21 mouse cellular contexts compared by ENCODE assay signal in the genomic region with DNA sequence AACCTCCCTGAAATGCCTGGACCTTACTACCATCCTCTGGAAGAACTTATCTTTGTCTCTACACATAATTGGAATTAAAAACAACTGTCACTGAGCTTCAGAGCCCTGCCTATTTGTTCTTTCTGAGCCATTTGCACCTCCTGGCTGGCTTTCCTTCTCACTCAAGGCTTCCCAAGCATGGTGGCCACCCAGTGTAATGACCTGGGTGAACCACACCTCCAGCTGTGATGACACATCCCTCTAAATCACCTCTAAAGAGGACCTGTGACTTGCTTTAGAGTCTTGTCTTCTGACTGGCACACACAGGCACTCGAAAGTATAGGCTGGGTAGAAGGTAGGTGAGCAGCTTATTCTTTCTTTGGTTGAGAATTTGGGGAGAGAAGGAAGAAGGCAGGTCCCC.
"Had no signal": no experiment of that assay in that cellular context is flagged by ENCODE, and none has a peak within 500 bp of the region (broad histone marks: within the 10 kb centered on the region; RNA-seq: fewer than 3 reads in every experiment).

No protein-coding gene starts in this region.

- H3K4me3 ChIP-seq: layer of hippocampus, adult 2 months; limb, embryonic 12.5 days; limb, embryonic 15.5 days; midbrain, embryonic 12.5 days; myocyte; neural tube, embryonic 13.5 days; stomach, embryonic 15.5 days had no signal

- H3K4me1 ChIP-seq: limb, embryonic 12.5 days; limb, embryonic 15.5 days; stomach, embryonic 15.5 days had no signal

- H3K27me3 ChIP-seq: limb, embryonic 12.5 days; limb, embryonic 15.5 days; midbrain, embryonic 12.5 days; neural tube, embryonic 13.5 days; stomach, embryonic 15.5 days had no signal

- ATAC-seq: intestine, postnatal 0 days; midbrain, embryonic 16.5 days had no signal

- H3K36me3 ChIP-seq: limb, embryonic 12.5 days; limb, embryonic 15.5 days; midbrain, embryonic 12.5 days; neural tube, embryonic 13.5 days; stomach, embryonic 15.5 days had no signal

- H3K9ac ChIP-seq: limb, embryonic 12.5 days; limb, embryonic 15.5 days; midbrain, embryonic 12.5 days; neural tube, embryonic 13.5 days; stomach, embryonic 15.5 days had no signal

- H3K27ac ChIP-seq: kidney, postnatal 0 days; layer of hippocampus, adult 2 months; limb, embryonic 12.5 days; limb, embryonic 15.5 days; midbrain, embryonic 12.5 days; neural tube, embryonic 13.5 days; stomach, embryonic 15.5 days had no signal

- H3K4me2 ChIP-seq: limb, embryonic 12.5 days; limb, embryonic 15.5 days; midbrain, embryonic 12.5 days; neural tube, embryonic 13.5 days; stomach, embryonic 15.5 days had no signal

- H3K9me3 ChIP-seq: limb, embryonic 12.5 days; limb, embryonic 15.5 days; midbrain, embryonic 12.5 days; neural tube, embryonic 13.5 days; stomach, embryonic 15.5 days had no signal

- DNase-seq: kidney, adult 2 months; kidney, postnatal 25 days; layer of hippocampus, adult 9-11 months; lung, adult 2 months; lung, postnatal 14 days; lung, postnatal 4 days; retina, postnatal 1 day; right cerebral cortex, postnatal 25 days; spleen, adult 18-20 months; thymus, adult 2 months; thymus, postnatal 14 days had no signal
